Mouse (Mus musculus) liver, embryonic 11.5 days (tissue): Measurements from ENCODE around the gene Cenpe. TPM values are rescaled to one million over a fixed set of nuclear protein-coding genes. Genes with fewer than 3 reads are reported as not detected.

ENCODE experiments used
- ATAC-seq: fragments of 200-750 bp; cut with Nextera tagmentation; replicated peaks from 2 replicates; pipeline ENCODE4 v1.8.0; 2017; ENCODE audit warnings: moderate number of reproducible peaks, mild to moderate bottlenecking, moderate TSS enrichment, moderate library complexity; ENCODE audit not compliant: low FRiP score
- DNase-seq: peaks from one replicate; pipeline ENCODE4 v3.0.0-alpha.2; 2017; ENCODE audit warnings: low spot score
- H3K27ac ChIP-seq: fragments of 300-500 bp; sonication (generic); 2 replicates; pipeline ENCODE4 v1.5.1; 2014; ENCODE audit warnings: mild to moderate bottlenecking, low read depth, low read length, control low read depth
- H3K27me3 ChIP-seq: fragments of 300-500 bp; sonication (generic); replicated peaks from 2 replicates; pipeline ENCODE4 v1.6.1; 2014; ENCODE audit warnings: low read length, mixed read lengths; ENCODE audit not compliant: control insufficient read depth, insufficient read depth
- H3K36me3 ChIP-seq: fragments of 300-500 bp; sonication (generic); 2 replicates; pipeline ENCODE4 v1.6.1; 2014; ENCODE audit warnings: mild to moderate bottlenecking, low read length, moderate library complexity, mixed read lengths; ENCODE audit not compliant: control insufficient read depth, insufficient read depth
- H3K4me1 ChIP-seq: fragments of 300-500 bp; sonication (generic); replicated peaks from 2 replicates; pipeline ENCODE4 v1.6.1; 2014; ENCODE audit warnings: low read length, mixed read lengths; ENCODE audit not compliant: control insufficient read depth, insufficient read depth
- H3K4me2 ChIP-seq: fragments of 300-500 bp; sonication (generic); 2 replicates; pipeline ENCODE4 v1.6.1; 2014; ENCODE audit warnings: mild to moderate bottlenecking, control low read depth, moderate library complexity
- H3K4me3 ChIP-seq: fragments of 300-500 bp; sonication (generic); 2 replicates; pipeline ENCODE4 v1.5.1; 2014; ENCODE audit warnings: low read depth, low read length, control low read depth
- H3K9ac ChIP-seq: fragments of 300-500 bp; sonication (generic); 2 replicates; pipeline ENCODE4 v1.6.1; 2014; ENCODE audit warnings: low read depth, low read length, control low read depth
- H3K9me3 ChIP-seq: fragments of 300-500 bp; sonication (generic); 2 replicates; pipeline ENCODE4 v1.6.1; 2016; ENCODE audit warnings: low read length, inconsistent platforms, mixed read lengths; ENCODE audit not compliant: control insufficient read depth
- WGBS: fragments of 180-500 bp; shearing (Covaris S2); extraction: QIAGEN DNeasy Blood & Tissue Kit; methylation state at CpG from one replicate; pipeline ENCODE4 v1.1.7; 2014; 5-methylcytosine and 5-hydroxymethylcytosine counted together
- polyA plus RNA-seq: library from polyadenylated mRNA; unstranded; fragments of >200 nt; fragmentation: Nextera tagmentation; extraction: Ambion mirVana; gene quantifications from 2 replicates; pipeline ENCODE4 v1.2.1, GENCODE M21; 2014

Gene Cenpe
- polyA plus RNA-seq, 1 experiment from 2014 or later, result 34.6 TPM

- 0 out of 2 replicates have a peak within 1 kb of the TSS, but pooled peaks have one; percentile 26 for H3K9ac ChIP-seq
These were observed 95.3 kb downstream of the Cenpe start, which contains the start of gene Slc9b2 for GRCm38 (mm10) chr3:135307411-135308259. TSS of gene Slc9b2 (plus strand) at chr3:135307700.

DNA sequence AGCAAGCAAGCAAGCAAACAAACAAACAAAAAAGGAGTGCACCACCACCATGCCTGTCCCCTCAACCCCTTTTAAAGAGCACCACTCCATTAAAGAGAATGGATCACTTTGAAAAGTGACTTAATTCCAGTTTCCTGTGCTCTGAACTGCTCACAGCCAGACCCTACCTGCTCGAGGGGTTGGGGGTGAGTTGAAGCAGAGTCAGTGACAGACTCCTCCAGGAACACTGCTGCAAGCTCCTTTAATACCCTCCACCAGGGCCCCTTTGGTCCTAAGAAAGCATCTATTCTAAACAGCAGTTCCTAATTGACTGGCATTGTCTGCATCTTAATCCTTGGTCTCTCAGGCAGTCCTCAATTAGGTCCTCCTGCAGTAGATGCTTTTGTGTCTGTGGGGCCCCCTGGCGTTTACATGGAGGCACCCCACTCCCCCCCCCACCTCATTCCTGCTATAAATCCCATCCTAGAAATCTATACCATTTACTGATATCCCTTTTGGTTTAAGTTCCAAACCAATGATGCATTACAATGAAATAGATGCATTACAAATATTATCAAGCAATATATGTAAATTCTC, 100.7 kb downstream of the Cenpe start:
- Histone ChIP-seq H3K4me3 (no peak overlapping the region), H3K36me3 (no peaks in the 10 kb centered on the region), H3K27ac (no peak overlapping the region), H3K27me3 (no peaks in the 10 kb centered on the region), H3K4me1 (no peaks in the 10 kb centered on the region), H3K4me2 (no peak overlapping the region), H3K9me3 (peaks cover 3% of the 10 kb centered on the region; the same call in 1 of the 2 replicates), H3K9ac (no peak overlapping the region)
- DNase-seq, result no peak
- 40% methylated on average over 2 of the region's 2 CpGs for WGBS
- ATAC-seq, result no peak

More at GRCm38 (mm10) chr3:135307411-135308259, 95.3 kb downstream of the Cenpe start, which contains the start of gene Slc9b2:
- peak within 1 kb of the TSS; percentile 66 for H3K4me2 ChIP-seq
- no peak within 1 kb of the TSS for H3K27ac ChIP-seq
- no peaks in the 10 kb centered on the region; the same call in 1 of the 2 replicates for H3K27me3 ChIP-seq
- DNase-seq, result peak; percentile 56
- 11% methylated on average over 27 of the region's 28 CpGs for WGBS
- no peaks in the 10 kb centered on the region for H3K36me3 ChIP-seq
- 0 out of 2 replicates have a peak, but pooled peaks cover 5% of the 10 kb centered on the region for H3K4me1 ChIP-seq
- peak; percentile 92 for ATAC-seq
- H3K9me3 ChIP-seq, result no peaks in the 10 kb centered on the region
- peak within 1 kb of the TSS; percentile 41 for H3K4me3 ChIP-seq

DNA sequence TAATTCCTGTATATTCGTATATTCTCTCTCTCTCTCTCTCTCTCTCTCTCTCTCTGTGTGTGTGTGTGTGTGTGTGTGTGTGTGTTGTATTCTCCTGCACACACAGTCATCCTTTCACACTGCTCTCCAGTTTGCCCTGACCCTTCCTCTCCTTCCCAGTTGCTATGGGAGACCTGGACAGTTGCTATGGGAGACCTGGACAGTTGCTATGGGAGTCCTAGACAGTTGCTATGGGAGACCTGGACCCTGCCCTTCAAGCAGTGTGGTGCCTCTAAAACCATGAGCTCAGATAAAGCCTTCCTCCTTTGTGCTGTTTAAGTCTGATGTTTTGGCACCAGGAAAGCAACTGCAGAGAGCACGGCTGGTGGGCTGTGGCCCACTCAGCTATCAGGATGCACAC, 101.4 kb downstream of the Cenpe start:
- Histone ChIP-seq H3K27ac (no peak overlapping the region), H3K36me3 (no peaks in the 10 kb centered on the region), H3K27me3 (no peaks in the 10 kb centered on the region), H3K4me1 (no peaks in the 10 kb centered on the region), H3K9me3 (peaks cover 3% of the 10 kb centered on the region; the same call in 1 of the 2 replicates), H3K4me2 (no peak overlapping the region), H3K4me3 (no peak overlapping the region), H3K9ac (no peak overlapping the region)
- DNase-seq (no peak), ATAC-seq (no peak)
- WGBS, result 79% methylated on average over 2 of the region's 2 CpGs

DNA sequence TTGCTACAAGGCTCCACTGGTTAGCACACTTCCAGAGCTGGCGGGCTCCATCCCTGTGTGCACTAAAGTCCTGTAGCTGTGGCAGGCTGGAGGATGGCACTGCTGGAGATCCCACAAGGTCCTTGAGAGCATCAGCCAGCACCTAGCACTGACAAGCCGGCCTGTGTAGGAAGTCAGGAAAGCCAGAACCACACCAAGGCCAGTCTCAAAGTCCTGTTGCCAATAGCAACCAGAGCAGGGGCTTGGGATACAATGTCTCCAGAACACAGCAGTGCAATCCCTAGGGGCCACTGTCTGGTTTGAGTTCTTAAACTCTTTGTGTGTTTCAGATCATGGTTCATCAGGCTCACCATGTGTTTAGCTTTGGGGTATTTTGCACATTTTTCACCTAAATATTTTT, 102.5 kb downstream of the Cenpe start:
- no peak overlapping the region for H3K9ac ChIP-seq
- H3K4me3 ChIP-seq, result no peak overlapping the region
- peaks cover 3% of the 10 kb centered on the region; the same call in 1 of the 2 replicates for H3K9me3 ChIP-seq
- no peaks in the 10 kb centered on the region for H3K4me1 ChIP-seq
- no peaks in the 10 kb centered on the region for H3K36me3 ChIP-seq
- no peak overlapping the region for H3K4me2 ChIP-seq
- DNase-seq, result no peak
- no peak overlapping the region for H3K27ac ChIP-seq
- no peak; the same call in 1 of the 2 replicates for ATAC-seq
- 59% methylated on average over 2 of the region's 2 CpGs for WGBS
- H3K27me3 ChIP-seq, result no peaks in the 10 kb centered on the region

DNA sequence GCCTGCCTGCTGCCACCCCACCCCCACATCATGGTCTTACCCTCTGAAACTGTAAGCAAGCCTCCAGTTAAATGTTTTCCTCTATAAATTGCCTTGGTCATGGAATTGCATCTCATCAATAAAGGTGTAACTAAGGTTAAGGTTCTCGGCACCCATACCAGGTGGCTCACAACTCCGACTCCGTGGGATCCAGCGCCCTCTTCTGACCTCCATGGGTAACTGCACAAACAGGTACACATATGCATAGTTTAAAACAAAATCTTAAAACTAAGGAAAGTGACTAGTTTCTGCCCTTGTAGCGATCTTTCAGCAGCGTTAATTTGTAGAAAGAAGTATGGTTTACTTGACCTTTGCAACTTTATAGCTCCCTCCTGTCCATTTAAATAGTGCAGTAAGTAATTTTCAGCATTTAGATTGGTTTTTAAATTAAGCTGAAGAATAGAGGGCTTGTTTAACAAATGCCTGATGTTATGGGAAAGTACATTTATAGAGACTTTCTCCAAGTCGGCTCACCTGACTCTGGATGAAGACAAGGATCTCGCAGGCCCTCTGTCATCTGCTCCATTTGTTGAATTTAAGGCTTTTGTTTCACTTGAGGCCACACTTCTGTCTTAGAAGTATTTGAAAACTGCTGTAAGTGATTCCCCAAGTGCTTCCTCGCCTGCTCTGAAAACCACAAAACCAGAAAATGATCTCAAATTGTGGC, 103.5 kb downstream of the Cenpe start:
- H3K9ac ChIP-seq, result no peak overlapping the region
- H3K4me1 ChIP-seq, result no peaks in the 10 kb centered on the region
- ATAC-seq (no peak), DNase-seq (no peak)
- WGBS, result 79% methylated on average over 9 of the region's 9 CpGs
- H3K4me2 ChIP-seq, result no peak overlapping the region
- no peaks in the 10 kb centered on the region for H3K36me3 ChIP-seq
- no peaks in the 10 kb centered on the region for H3K27me3 ChIP-seq
- no peak overlapping the region for H3K27ac ChIP-seq
- H3K9me3 ChIP-seq, result peaks cover 3% of the 10 kb centered on the region; the same call in 1 of the 2 replicates
- no peak overlapping the region for H3K4me3 ChIP-seq

DNA sequence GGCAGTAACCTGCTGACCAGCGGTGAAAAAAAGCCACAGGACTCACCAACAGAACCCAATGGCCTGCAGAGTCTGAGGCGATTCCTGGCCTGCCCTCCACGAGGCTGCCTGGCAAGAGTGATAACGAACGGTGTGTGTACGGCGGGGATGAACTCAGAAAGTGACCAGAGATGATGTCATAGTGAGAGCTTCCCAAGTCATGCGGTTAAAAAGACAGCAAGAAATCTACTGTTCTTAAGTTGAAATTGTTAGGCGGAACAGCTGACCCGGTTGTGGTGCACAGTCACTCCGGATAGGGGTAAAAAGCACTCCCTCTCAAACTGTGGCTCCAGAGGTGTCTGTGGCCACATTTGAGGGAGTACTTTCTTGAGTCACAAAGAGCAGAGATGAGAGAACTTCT, 106.0 kb downstream of the Cenpe start:
- H3K4me2 ChIP-seq, result no peak overlapping the region
- no peaks in the 10 kb centered on the region for H3K4me1 ChIP-seq
- no peak overlapping the region for H3K4me3 ChIP-seq
- H3K9ac ChIP-seq, result no peak overlapping the region
- no peaks in the 10 kb centered on the region for H3K36me3 ChIP-seq
- no peak overlapping the region for H3K27ac ChIP-seq
- WGBS, result 71% methylated on average over 11 of the region's 11 CpGs
- no peaks in the 10 kb centered on the region for H3K27me3 ChIP-seq
- H3K9me3 ChIP-seq, result peaks cover 3% of the 10 kb centered on the region; the same call in 1 of the 2 replicates
- DNase-seq, result no peak
- ATAC-seq, result no peak

Other genes starting within 250 kb of the Cenpe start
- gene Bdh2, start 68.7 kb downstream of the Cenpe start, polyA plus RNA-seq, result 1.3 and 1.7 TPM in 2 replicates
- 0.62 and 1.0 TPM in 2 replicates for gene Slc9b2, start 95.2 kb downstream of the Cenpe start, polyA plus RNA-seq
- gene Slc9b1, start 135.5 kb downstream of the Cenpe start, polyA plus RNA-seq, result 0.16 and 0.23 TPM in 2 replicates
- gene Cisd2, start 211.4 kb downstream of the Cenpe start, polyA plus RNA-seq, result 58.1 and 59.1 TPM in 2 replicates
- gene Ube2d3, start 225.6 kb downstream of the Cenpe start, polyA plus RNA-seq, result 502 and 537 TPM in 2 replicates